Mouse (Mus musculus) bone marrow macrophage, adult 2 months (primary cell): Measurements from ENCODE around the gene Ufsp2.

Experiments
- CTCF ChIP-seq: IDR thresholded peaks from 2 replicates; pipeline ENCODE4 v1.5.1; 2012; ENCODE audit warnings: low read depth, mild to moderate bottlenecking, low read length, moderate library complexity
- POLR2A ChIP-seq: IDR thresholded peaks from 2 replicates; pipeline ENCODE4 v1.6.1; 2012; ENCODE audit warnings: mild to moderate bottlenecking, low read depth, low read length, borderline replicate concordance

DNA sequence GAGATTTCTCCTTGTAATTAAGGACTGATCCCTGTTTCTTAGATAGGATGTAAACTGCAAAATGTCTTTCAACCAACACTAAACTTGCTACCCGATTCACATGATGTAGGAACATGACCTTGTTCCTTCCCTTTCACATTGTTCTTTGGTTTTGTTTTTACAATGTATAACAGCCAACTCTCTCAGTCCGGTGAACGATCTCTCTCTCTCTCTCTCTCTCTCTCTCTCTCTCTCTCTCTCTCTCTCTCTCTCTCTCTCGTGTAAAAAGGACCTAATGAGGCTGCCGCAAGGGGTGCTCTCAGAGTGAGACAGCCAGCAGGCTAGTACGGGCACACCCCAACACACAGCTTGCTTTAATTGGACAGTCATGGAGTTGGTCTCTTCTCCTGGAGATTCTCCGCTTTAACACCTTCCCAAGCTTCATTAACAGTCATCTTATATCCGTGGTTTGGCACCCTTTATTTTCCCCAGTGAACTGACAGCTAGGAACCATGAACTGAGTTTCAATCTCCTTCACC, 1.3 kb upstream of the Ufsp2 start:
- TF ChIP-seq POLR2A (no peak), CTCF (no peak)
